Mouse (Mus musculus) lung, embryonic 16.5 days (tissue): ENCODE data around the gene Traip. TPM values are rescaled to one million over a fixed set of nuclear protein-coding genes. Genes with fewer than 3 reads are reported as not detected.

ENCODE experiments used
- ATAC-seq: fragments of 200-750 bp; cut with Nextera tagmentation; 2 replicates; pipeline ENCODE4 v1.8.0; 2017; ENCODE audit warnings: low read depth, mild to moderate bottlenecking, moderate library complexity
- H3K27ac ChIP-seq: fragments of 300-500 bp; sonication (generic); 2 replicates; pipeline ENCODE4 v1.5.1; 2014; ENCODE audit warnings: mild to moderate bottlenecking, control low read depth, low read length
- H3K27me3 ChIP-seq: fragments of 300-500 bp; sonication (generic); 2 replicates; pipeline ENCODE4 v1.6.1; 2014; ENCODE audit warnings: low read depth, low read length, mixed read lengths; ENCODE audit not compliant: control insufficient read depth, insufficient read depth
- H3K36me3 ChIP-seq: fragments of 300-500 bp; sonication (generic); 2 replicates; pipeline ENCODE4 v1.6.1; 2014; ENCODE audit warnings: low read length; ENCODE audit not compliant: control insufficient read depth, insufficient read depth
- H3K4me1 ChIP-seq: fragments of 300-500 bp; sonication (generic); replicated peaks from 2 replicates; pipeline ENCODE4 v1.6.1; 2014; ENCODE audit warnings: low read length, mixed read lengths; ENCODE audit not compliant: control insufficient read depth, insufficient read depth
- H3K4me2 ChIP-seq: fragments of 300-500 bp; sonication (generic); 2 replicates; pipeline ENCODE4 v1.6.1; 2014; ENCODE audit warnings: low read depth, low read length, control low read depth
- H3K4me3 ChIP-seq: fragments of 300-500 bp; sonication (generic); 2 replicates; pipeline ENCODE4 v1.5.1; 2014; ENCODE audit warnings: mild to moderate bottlenecking, low read length, control low read depth
- H3K9ac ChIP-seq: fragments of 300-500 bp; sonication (generic); 2 replicates; pipeline ENCODE4 v1.6.1; 2014; ENCODE audit warnings: low read length, control low read depth
- H3K9me3 ChIP-seq: fragments of 300-500 bp; sonication (generic); 2 replicates; pipeline ENCODE4 v1.6.1; 2016; ENCODE audit warnings: low read length; ENCODE audit not compliant: control insufficient read depth
- WGBS: fragments of 180-500 bp; shearing (Covaris S2); extraction: QIAGEN DNeasy Blood & Tissue Kit; methylation state at CpG from one replicate; pipeline ENCODE4 v1.1.7; 2014; 5-methylcytosine and 5-hydroxymethylcytosine counted together
- polyA plus RNA-seq: library from polyadenylated mRNA; unstranded; fragments of >200 nt; fragmentation: Nextera tagmentation; extraction: Ambion mirVana; gene quantifications from 2 replicates; pipeline ENCODE4 v1.2.1, GENCODE M21; 2015

Traip gene
- polyA plus RNA-seq, 1 experiment from 2014 or later = 24.0 TPM

DNA sequence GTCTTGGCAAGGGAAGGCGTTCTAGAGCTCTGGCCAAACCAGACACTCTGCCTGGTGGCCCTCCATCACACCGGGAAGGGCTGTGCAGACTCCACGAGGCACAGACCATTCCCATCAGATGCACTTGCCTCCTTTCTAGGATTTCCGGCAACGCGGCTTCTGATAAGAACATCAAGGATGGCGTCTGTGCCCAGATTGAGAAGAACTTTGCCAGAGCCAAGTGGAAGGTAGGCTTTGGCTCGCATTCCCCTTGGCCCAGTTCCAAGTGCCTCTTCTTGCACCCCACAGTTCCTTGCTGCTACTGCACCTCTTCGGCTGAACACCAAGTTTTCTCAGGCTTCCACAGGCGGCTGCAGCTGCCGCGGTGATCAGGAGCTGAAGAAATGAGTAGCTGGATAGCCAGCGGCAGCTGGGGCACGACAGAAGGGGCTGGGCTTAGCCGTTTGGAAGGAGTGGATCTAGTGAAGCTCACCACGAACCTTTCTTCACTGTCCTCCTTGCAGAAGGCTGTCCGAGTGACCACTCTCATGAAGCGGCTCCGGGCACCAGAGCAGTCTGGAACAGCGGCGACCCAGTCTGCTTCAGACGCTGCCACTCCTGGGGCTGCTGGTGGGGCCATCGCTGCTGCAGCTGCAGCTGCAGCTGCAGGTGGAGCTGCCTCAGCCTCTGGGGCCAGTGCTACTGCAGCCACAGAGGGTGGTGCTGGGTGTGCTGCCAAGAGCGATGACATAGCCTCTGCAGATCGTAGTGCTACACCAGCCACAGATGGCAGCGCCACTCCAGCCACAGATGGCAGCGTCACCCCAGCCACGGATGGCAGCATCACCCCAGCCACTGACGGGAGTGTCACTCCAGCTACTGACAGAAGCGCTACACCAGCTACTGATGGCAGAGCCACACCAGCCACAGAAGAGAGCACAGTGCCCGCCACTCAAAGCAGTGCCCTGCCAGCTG lies 2.4 kb upstream of the Traip start:
- peaks cover 7% of the 10 kb centered on the region for H3K4me1 ChIP-seq
- H3K4me2 ChIP-seq = no peak overlapping the region
- WGBS = 77% methylated on average over 31 of the region's 31 CpGs
- no peaks in the 10 kb centered on the region for H3K9me3 ChIP-seq
- ATAC-seq = no peak
- no peak overlapping the region for H3K4me3 ChIP-seq
- no peaks in the 10 kb centered on the region for H3K36me3 ChIP-seq
- no peak overlapping the region for H3K27ac ChIP-seq
- no peak overlapping the region for H3K9ac ChIP-seq
- no peaks in the 10 kb centered on the region for H3K27me3 ChIP-seq

DNA sequence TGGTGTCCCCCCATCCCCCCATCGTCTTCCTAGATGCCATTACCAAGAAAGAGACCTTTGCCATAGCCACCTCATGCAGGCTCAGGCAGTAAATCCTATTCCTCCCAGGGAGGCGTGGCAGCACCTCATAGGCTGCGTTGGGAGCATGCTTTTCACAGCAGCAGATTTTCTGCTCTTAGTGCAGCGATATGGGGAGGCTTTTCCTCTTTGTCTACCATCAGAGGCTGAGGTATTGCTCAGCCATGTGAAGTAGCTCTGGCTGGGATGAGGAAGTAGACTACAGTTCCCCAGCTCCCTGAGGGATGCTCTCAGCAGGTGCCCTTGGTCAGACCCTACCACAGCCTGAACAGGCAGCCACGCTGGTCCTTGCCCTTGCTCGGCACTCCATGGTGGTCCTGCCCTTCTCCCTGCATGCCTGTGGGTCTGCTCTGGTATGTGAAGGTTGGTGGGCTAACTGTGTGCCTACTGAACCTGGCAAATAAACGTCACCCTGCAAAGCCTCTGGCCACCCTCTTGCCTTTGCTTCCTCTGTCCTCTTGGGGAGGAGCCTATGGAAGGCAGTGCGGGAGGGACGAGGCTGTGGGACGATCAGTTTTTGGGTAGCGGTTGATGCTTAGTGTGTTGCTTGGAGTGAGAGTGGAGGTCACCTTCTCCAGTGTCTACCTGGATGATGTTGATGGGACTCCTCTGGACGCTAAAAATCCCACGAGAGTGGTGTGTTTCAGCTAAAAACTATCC lies 583 bp upstream of the Traip start:
- H3K4me1 ChIP-seq = peaks cover 7% of the 10 kb centered on the region
- H3K36me3 ChIP-seq = no peaks in the 10 kb centered on the region
- H3K9me3 ChIP-seq = no peaks in the 10 kb centered on the region
- H3K4me2 ChIP-seq = no peak overlapping the region
- no peak overlapping the region for H3K9ac ChIP-seq
- no peak overlapping the region for H3K4me3 ChIP-seq
- 73% methylated on average over 13 of the region's 13 CpGs for whole genome bisulfite sequencing
- no peak for ATAC-seq
- H3K27me3 ChIP-seq = no peaks in the 10 kb centered on the region
- no peak overlapping the region for H3K27ac ChIP-seq

DNA sequence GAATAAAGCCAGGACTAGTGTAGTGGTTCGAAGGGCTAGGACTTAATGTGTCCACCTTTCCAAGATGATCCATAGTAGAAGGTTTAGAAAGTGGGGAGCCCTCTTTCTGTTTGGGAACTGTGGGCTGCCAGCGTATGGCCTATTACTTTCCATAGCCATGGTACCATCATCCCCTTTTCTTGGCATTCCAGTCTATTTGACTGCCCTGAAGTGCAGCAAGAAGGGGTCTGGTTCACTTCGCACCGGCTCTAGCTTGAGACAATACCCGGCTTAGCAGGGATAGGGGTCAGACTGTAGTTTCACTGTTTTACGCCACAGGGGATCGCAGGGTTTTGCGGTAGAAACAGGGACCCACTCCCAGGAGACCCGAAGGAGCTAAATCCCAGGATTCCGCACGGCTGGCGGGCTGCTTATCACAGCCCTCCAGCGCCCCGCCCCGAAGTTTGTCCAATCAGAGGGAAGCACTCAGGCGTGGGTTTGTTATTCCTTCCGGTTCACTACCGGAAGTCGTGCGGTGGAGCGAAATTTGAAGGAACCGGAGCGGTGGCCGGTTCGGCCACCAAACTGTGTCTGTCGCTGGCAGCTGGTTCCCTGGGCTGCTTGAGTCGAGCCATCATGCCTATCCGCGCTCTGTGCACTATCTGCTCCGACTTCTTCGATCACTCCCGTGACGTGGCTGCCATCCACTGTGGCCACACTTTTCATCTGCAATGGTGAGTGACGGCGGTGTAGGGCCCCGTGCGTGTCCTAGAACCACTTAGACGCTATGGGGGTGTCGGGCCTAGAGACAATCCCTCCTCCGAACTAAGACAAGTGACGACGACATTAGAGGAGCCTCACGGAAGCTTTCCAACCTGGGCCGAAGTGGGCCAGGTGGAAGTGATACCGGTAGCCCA lies 772 bp downstream of the Traip start:
- 9% methylated on average over 45 of the region's 45 CpGs for WGBS
- ATAC-seq = peak; percentile 97

DNA sequence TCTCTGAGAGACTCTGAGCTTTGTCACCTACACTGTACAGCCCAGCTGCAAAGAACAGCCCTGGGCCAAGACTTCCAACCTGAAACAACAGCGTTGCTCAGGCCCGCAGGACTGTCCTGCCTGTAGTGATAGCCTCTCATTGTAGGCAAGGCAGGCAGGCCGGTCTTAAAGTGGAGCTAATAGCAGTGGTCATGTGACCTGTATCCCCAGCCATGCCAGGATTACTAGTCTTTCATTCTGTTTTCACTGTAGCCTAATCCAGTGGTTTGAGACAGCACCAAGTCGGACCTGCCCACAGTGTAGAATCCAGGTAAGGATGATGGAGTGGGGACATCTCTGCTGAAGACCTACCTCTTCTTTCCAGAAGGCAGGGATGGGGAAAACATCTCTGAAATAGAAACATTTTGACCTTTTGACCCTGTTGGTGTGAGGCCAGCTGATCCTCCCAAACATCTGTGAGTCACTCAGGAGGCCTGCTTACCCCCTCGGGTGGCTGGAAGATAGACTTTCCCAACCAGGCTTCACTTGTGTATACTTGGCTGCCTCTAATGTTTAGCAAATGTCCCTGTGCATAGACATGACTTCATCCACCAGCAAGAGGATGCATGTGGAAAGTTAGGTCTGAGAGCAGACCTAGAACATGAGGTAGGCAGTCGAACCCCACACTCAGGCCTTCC lies 5.8 kb downstream of the Traip start:
- Histone ChIP-seq H3K4me1 (peaks cover 7% of the 10 kb centered on the region), H3K27me3 (no peaks in the 10 kb centered on the region), H3K4me3 (no peak overlapping the region), H3K9me3 (no peaks in the 10 kb centered on the region), H3K27ac (no peak overlapping the region), H3K9ac (no peak overlapping the region), H3K36me3 (peaks cover 12% of the 10 kb centered on the region), H3K4me2 (no peak overlapping the region)
- no peak for ATAC-seq
- WGBS = 74% methylated on average over 6 of the region's 6 CpGs

More for the DNA sequence above, 772 bp downstream of the Traip start:
- Histone ChIP-seq H3K4me3 (peak overlapping the region; percentile 77), H3K9ac (peak overlapping the region; percentile 84), H3K4me1 (peaks cover 7% of the 10 kb centered on the region), H3K4me2 (peak overlapping the region; percentile 85), H3K36me3 (no peaks in the 10 kb centered on the region), H3K27me3 (no peaks in the 10 kb centered on the region), H3K9me3 (no peaks in the 10 kb centered on the region), H3K27ac (peak overlapping the region; percentile 80)

DNA sequence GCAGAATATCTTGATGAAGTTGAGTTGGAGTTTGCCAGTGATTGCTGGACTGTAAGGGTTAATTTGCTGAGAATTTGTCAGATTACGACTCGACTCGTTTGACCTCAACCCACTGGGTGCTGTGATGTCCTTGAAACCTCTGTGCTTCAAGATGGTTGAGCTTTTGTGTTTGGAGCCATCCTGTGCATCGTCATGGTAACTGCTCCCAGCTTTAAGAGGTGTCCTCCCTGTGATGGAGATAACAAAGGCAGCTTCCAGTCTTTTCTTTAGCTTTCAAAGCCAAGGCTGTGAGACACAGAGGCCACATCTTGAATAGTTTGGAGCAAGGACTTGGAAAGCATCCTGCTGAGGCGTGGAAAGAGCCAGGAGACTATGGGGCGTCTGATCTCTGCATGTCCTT lies 7.2 kb downstream of the Traip start:
- peaks cover 12% of the 10 kb centered on the region for H3K36me3 ChIP-seq

DNA sequence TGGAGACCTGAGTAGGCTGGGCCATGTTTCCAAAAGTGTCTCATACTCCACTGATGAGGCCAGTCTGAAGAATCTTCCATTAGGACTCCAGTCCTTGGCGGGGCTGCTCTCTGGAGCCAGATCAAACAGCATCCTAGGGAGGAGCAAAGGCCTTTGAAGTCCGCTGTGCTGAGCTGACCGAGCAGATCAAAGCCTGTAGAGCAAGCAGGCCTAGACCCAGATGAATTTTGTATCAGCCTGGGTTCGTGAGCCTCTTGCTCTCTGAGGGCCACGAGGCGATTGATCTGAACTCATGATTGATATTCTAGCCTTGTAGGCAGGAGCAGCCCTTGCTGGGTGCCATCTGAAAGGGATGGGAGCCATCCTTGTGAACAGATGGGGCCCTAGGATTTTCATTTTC lies 10.0 kb downstream of the Traip start:
- WGBS = 49% methylated on average over 6 of the region's 6 CpGs
- ATAC-seq = no peak

More for the DNA sequence above, 7.2 kb downstream of the Traip start:
- ATAC-seq = no peak
- no peak overlapping the region for H3K27ac ChIP-seq
- H3K9me3 ChIP-seq = no peaks in the 10 kb centered on the region
- H3K9ac ChIP-seq = no peak overlapping the region
- 60% methylated on average over 6 of the region's 6 CpGs for WGBS
- no peaks in the 10 kb centered on the region for H3K27me3 ChIP-seq
- H3K4me1 ChIP-seq = no peaks in the 10 kb centered on the region
- H3K4me2 ChIP-seq = no peak overlapping the region
- H3K4me3 ChIP-seq = no peak overlapping the region

DNA sequence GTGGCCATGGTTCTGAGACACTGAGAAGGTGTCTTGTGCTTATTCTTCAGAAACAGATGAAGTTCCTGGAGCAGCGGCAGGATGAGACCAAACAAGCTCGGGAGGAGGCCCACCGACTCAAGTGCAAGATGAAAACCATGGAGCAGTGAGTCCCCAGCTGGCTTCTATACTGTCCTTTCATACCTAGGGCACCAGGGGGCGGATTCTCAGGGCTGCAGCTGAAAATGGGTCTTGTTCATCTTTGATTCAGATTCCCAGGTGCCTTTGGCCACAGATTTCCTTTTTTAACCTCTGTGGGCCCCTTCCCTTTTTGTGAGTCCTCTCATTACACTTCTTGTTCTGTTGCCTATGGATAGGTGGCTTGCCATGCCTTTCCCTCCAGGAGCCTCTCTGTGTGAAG lies 11.0 kb downstream of the Traip start:
- no peak for ATAC-seq
- H3K9ac ChIP-seq = no peak overlapping the region
- H3K4me2 ChIP-seq = no peak overlapping the region
- H3K36me3 ChIP-seq = peaks cover 12% of the 10 kb centered on the region
- H3K4me3 ChIP-seq = no peak overlapping the region
- H3K9me3 ChIP-seq = no peaks in the 10 kb centered on the region
- WGBS = 63% methylated on average over 4 of the region's 4 CpGs
- no peaks in the 10 kb centered on the region for H3K4me1 ChIP-seq
- H3K27ac ChIP-seq = no peak overlapping the region
- no peaks in the 10 kb centered on the region for H3K27me3 ChIP-seq

More for the DNA sequence above, 10.0 kb downstream of the Traip start:
- no peaks in the 10 kb centered on the region for H3K9me3 ChIP-seq
- H3K4me1 ChIP-seq = no peaks in the 10 kb centered on the region
- no peak overlapping the region for H3K27ac ChIP-seq
- no peaks in the 10 kb centered on the region for H3K27me3 ChIP-seq
- H3K4me2 ChIP-seq = no peak overlapping the region
- no peak overlapping the region for H3K9ac ChIP-seq
- H3K4me3 ChIP-seq = no peak overlapping the region
- peaks cover 12% of the 10 kb centered on the region for H3K36me3 ChIP-seq

DNA sequence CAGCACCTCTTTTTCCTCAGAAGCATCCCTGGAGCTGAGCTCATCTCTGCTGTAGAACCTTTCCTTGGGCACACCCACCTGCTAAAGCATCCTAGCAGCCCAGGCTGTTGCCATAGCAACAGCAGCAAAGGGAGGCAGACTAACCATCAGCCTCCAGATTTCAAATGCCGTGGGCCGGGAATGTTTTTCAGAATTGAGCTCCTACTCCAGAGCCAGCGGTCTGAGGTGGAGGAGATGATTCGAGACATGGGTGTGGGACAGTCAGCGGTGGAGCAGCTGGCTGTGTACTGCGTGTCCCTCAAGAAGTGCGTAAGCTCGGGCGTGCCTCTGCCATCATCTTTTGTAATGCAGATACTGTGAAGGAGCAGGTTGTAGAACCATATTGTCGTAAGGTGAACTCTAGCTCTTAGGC lies 11.4 kb downstream of the Traip start:
- Histone ChIP-seq H3K27ac (no peak overlapping the region), H3K36me3 (peaks cover 12% of the 10 kb centered on the region)

More for the DNA sequence above, 11.4 kb downstream of the Traip start:
- H3K9me3 ChIP-seq = no peaks in the 10 kb centered on the region
- ATAC-seq = no peak
- no peak overlapping the region for H3K4me3 ChIP-seq
- WGBS = 85% methylated on average over 10 of the region's 10 CpGs
- no peak overlapping the region for H3K9ac ChIP-seq
- H3K4me1 ChIP-seq = no peaks in the 10 kb centered on the region
- H3K4me2 ChIP-seq = no peak overlapping the region
- H3K27me3 ChIP-seq = no peaks in the 10 kb centered on the region
